Mouse (Mus musculus) cerebellum, postnatal 25 days (tissue): ENCODE measurements around the gene Mfsd4b5.
"Not testable (repeated sequence)": the region's sequence is repeated elsewhere in the genome, so short reads cannot be mapped to it uniquely, and the experiment has no call there.

Source experiments
- DNase-seq, 2 experiments: peaks; one replicate each; pipeline ENCODE4 v3.0.0; 2021; ENCODE audit warnings: mixed read lengths in 2 of 2

The Mfsd4b5 gene

GRCm38 (mm10) chr10:39961906-39962305 lies 24.5 kb downstream of the Mfsd4b5 start:
- DNase-seq = no peak

GRCm38 (mm10) chr10:39960441-39960822 lies 26.0 kb downstream of the Mfsd4b5 start:
- no peak for DNase-seq

- peak; percentile 88 to 91 for DNase-seq
Observed at GRCm38 (mm10) chr10:39959761-39960440, 26.5 kb downstream of the Mfsd4b5 start, which contains the start of gene Mfsd4b3. TSS of gene Mfsd4b3 (minus strand) at chr10:39960153.

GRCm38 (mm10) chr10:39958266-39958665 lies 28.2 kb downstream of the Mfsd4b5 start:
- DNase-seq = no peak

- no peak for DNase-seq
Observed at GRCm38 (mm10) chr10:39956340-39956878, 30.0 kb downstream of the Mfsd4b5 start.

GRCm38 (mm10) chr10:39955163-39955562 lies 31.3 kb downstream of the Mfsd4b5 start:
- DNase-seq = no peak

- DNase-seq = no peak
Observed at GRCm38 (mm10) chr10:39949377-39949954, 37.0 kb downstream of the Mfsd4b5 start.

GRCm38 (mm10) chr10:39947195-39947594 lies 39.3 kb downstream of the Mfsd4b5 start:
- DNase-seq = not testable (repeated sequence)

GRCm38 (mm10) chr10:39936553-39936952 lies 49.9 kb downstream of the Mfsd4b5 start:
- no peak for DNase-seq

GRCm38 (mm10) chr10:39926616-39927139 lies 59.8 kb downstream of the Mfsd4b5 start, which contains the start of gene Mfsd4b2:
TSS of gene Mfsd4b2 (minus strand) at chr10:39926923.
- DNase-seq = peak; percentile 8 to 27

- not testable (repeated sequence) for DNase-seq
Observed at GRCm38 (mm10) chr10:39924556-39924955, 61.9 kb downstream of the Mfsd4b5 start.

GRCm38 (mm10) chr10:39912616-39913015 lies 73.8 kb downstream of the Mfsd4b5 start:
- DNase-seq = no peak

- no peak for DNase-seq
Observed at GRCm38 (mm10) chr10:39908768-39909441, 77.5 kb downstream of the Mfsd4b5 start.
